Mouse (Mus musculus) neural tube, embryonic 12.5 days (tissue): ENCODE results near the gene Gm4450. TPM values are rescaled to one million over a fixed set of nuclear protein-coding genes. Genes with fewer than 3 reads are reported as not detected.
"Not testable (repeated sequence)": the region's sequence is repeated elsewhere in the genome, so short reads cannot be mapped to it uniquely, and the experiment has no call there.

Experiments used
- ATAC-seq: fragments of 200-750 bp; cut with Nextera tagmentation; 2 replicates; pipeline ENCODE4 v1.8.0; 2017; ENCODE audit warnings: low read depth, mild to moderate bottlenecking, moderate TSS enrichment, moderate library complexity; ENCODE audit not compliant: low FRiP score
- H3K27ac ChIP-seq: fragments of 300-500 bp; sonication (generic); 2 replicates; pipeline ENCODE4 v1.5.1; 2016
- H3K27me3 ChIP-seq: fragments of 300-500 bp; sonication (generic); replicated peaks from 2 replicates; pipeline ENCODE4 v1.6.1; 2016; ENCODE audit warnings: mild to moderate bottlenecking
- H3K36me3 ChIP-seq: fragments of 300-500 bp; sonication (generic); 2 replicates; pipeline ENCODE4 v1.6.1; 2016; ENCODE audit warnings: mild to moderate bottlenecking
- H3K4me1 ChIP-seq: fragments of 300-500 bp; sonication (generic); 2 replicates; pipeline ENCODE4 v1.6.1; 2016
- H3K4me2 ChIP-seq: fragments of 300-500 bp; sonication (generic); replicated peaks from 2 replicates; pipeline ENCODE4 v1.6.1; 2016; ENCODE audit warnings: mild to moderate bottlenecking
- H3K4me3 ChIP-seq: fragments of 300-500 bp; sonication (generic); 2 replicates; pipeline ENCODE4 v1.5.1; 2016
- H3K9ac ChIP-seq: fragments of 300-500 bp; sonication (generic); 2 replicates; pipeline ENCODE4 v1.6.1; 2016; ENCODE audit warnings: mild to moderate bottlenecking
- H3K9me3 ChIP-seq: fragments of 300-500 bp; sonication (generic); 2 replicates; pipeline ENCODE4 v1.6.1; 2016; ENCODE audit warnings: mild to moderate bottlenecking
- WGBS: fragments of 180-500 bp; shearing (Covaris S2); methylation state at CpG from one replicate; pipeline ENCODE4 v1.1.7; 2016; 5-methylcytosine and 5-hydroxymethylcytosine counted together
- polyA plus RNA-seq: library from polyadenylated mRNA; unstranded; fragments of >200 nt; fragmentation: Nextera tagmentation; extraction: Ambion mirVana; gene quantifications from 2 replicates; pipeline ENCODE4 v1.2.1, GENCODE M21; 2016

The Gm4450 gene
- polyA plus RNA-seq = not detected in 2 replicates

- not testable (repeated sequence) for H3K4me1 ChIP-seq, H3K9me3 ChIP-seq, H3K4me3 ChIP-seq, H3K4me2 ChIP-seq, H3K27ac ChIP-seq, H3K27me3 ChIP-seq, H3K9ac ChIP-seq, H3K36me3 ChIP-seq, ATAC-seq
- 100% methylated on average over 1 of the region's 1 CpGs for WGBS
Measured at GRCm38 (mm10) chr3:98457026-98457425, at the start of gene Gm4450. Gene Gm4450 (minus strand): TSS chr3:98457126.

GRCm38 (mm10) chr3:98497401-98497800 is 40.5 kb upstream of the Gm4450 start:
- H3K4me1 ChIP-seq, H3K27ac ChIP-seq, H3K4me2 ChIP-seq, ATAC-seq, H3K9ac ChIP-seq, H3K27me3 ChIP-seq, H3K36me3 ChIP-seq, H3K4me3 ChIP-seq, H3K9me3 ChIP-seq: not testable (repeated sequence)

DNA sequence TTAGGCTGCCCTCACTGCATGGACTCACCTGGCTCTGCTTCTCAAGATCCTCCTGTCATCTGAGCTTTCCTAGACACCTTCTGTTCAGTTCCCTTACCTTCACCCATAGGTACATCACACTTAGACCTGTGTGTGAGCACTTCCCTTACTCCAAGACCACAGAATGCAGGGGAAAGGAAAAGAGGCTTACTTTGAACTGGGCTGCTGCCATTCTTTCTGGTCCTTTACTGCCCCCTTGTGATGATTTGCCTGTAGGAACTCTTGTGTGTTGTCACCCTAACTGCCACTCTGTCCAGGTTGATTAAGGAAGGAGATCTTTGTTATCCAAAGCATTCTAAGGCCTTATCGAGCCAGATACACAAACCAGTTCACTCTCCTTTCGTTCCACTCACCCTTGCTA is 39.8 kb upstream of the Gm4450 start:
- not testable (repeated sequence) for ATAC-seq, H3K9me3 ChIP-seq, H3K9ac ChIP-seq, H3K4me3 ChIP-seq, H3K36me3 ChIP-seq, H3K27me3 ChIP-seq, H3K4me1 ChIP-seq, H3K4me2 ChIP-seq, H3K27ac ChIP-seq
- no CpG with 5 or more reads among the region's 2 CpGs for WGBS

- H3K4me3 ChIP-seq, ATAC-seq, H3K9ac ChIP-seq, H3K4me1 ChIP-seq, H3K9me3 ChIP-seq, H3K27me3 ChIP-seq, H3K27ac ChIP-seq, H3K4me2 ChIP-seq, H3K36me3 ChIP-seq: not testable (repeated sequence)
Measured at GRCm38 (mm10) chr3:98495055-98495454, 38.1 kb upstream of the Gm4450 start.

GRCm38 (mm10) chr3:98494184-98494583 is 37.3 kb upstream of the Gm4450 start:
- not testable (repeated sequence) for H3K27ac ChIP-seq, H3K36me3 ChIP-seq, H3K4me1 ChIP-seq, H3K4me2 ChIP-seq, H3K9me3 ChIP-seq, H3K9ac ChIP-seq, H3K4me3 ChIP-seq, ATAC-seq, H3K27me3 ChIP-seq

GRCm38 (mm10) chr3:98471499-98471898 is 14.6 kb upstream of the Gm4450 start:
- H3K4me1 ChIP-seq, H3K27ac ChIP-seq, H3K4me3 ChIP-seq, H3K9me3 ChIP-seq, H3K4me2 ChIP-seq, ATAC-seq, H3K9ac ChIP-seq, H3K27me3 ChIP-seq, H3K36me3 ChIP-seq: not testable (repeated sequence)

- not testable (repeated sequence) for H3K4me1 ChIP-seq, H3K27me3 ChIP-seq, H3K27ac ChIP-seq, H3K9me3 ChIP-seq, H3K4me2 ChIP-seq, H3K9ac ChIP-seq, H3K36me3 ChIP-seq, ATAC-seq, H3K4me3 ChIP-seq
- WGBS = no CpG with 5 or more reads among the region's 1 CpGs
Measured at GRCm38 (mm10) chr3:98471057-98471456, 14.1 kb upstream of the Gm4450 start.

GRCm38 (mm10) chr3:98469323-98469722 is 12.4 kb upstream of the Gm4450 start:
- H3K9me3 ChIP-seq, H3K9ac ChIP-seq, H3K4me1 ChIP-seq, H3K4me2 ChIP-seq, H3K36me3 ChIP-seq, H3K27me3 ChIP-seq, H3K4me3 ChIP-seq, H3K27ac ChIP-seq, ATAC-seq: not testable (repeated sequence)
- 86% methylated on average over 1 of the region's 2 CpGs for WGBS

- not testable (repeated sequence) for H3K9me3 ChIP-seq, H3K36me3 ChIP-seq, H3K4me2 ChIP-seq, H3K4me1 ChIP-seq, H3K4me3 ChIP-seq, H3K9ac ChIP-seq, H3K27me3 ChIP-seq, H3K27ac ChIP-seq, ATAC-seq
- 74% methylated on average over 5 of the region's 5 CpGs for WGBS
Measured at GRCm38 (mm10) chr3:98453786-98454185, 3.1 kb downstream of the Gm4450 start.

GRCm38 (mm10) chr3:98443924-98444323 is 13.0 kb downstream of the Gm4450 start:
- not testable (repeated sequence) for H3K27ac ChIP-seq, H3K9ac ChIP-seq, H3K36me3 ChIP-seq, H3K4me2 ChIP-seq, H3K4me3 ChIP-seq, ATAC-seq, H3K4me1 ChIP-seq, H3K9me3 ChIP-seq, H3K27me3 ChIP-seq
- 44% methylated on average over 1 of the region's 1 CpGs for WGBS

- not testable (repeated sequence) for H3K27me3 ChIP-seq, H3K4me1 ChIP-seq, H3K4me3 ChIP-seq, H3K36me3 ChIP-seq, H3K9me3 ChIP-seq, H3K9ac ChIP-seq, H3K27ac ChIP-seq, H3K4me2 ChIP-seq
- peak; percentile 66; the same call in 1 of the 2 replicates for ATAC-seq
- WGBS = 10% methylated on average over 3 of the region's 3 CpGs
Measured at GRCm38 (mm10) chr3:98443149-98443779, 13.7 kb downstream of the Gm4450 start.

- not testable (repeated sequence) for H3K9ac ChIP-seq, H3K27ac ChIP-seq, H3K36me3 ChIP-seq, H3K4me2 ChIP-seq, H3K27me3 ChIP-seq, ATAC-seq, H3K9me3 ChIP-seq, H3K4me3 ChIP-seq, H3K4me1 ChIP-seq
- WGBS = 44% methylated on average over 3 of the region's 3 CpGs
Measured at GRCm38 (mm10) chr3:98442245-98442644, 14.7 kb downstream of the Gm4450 start.

DNA sequence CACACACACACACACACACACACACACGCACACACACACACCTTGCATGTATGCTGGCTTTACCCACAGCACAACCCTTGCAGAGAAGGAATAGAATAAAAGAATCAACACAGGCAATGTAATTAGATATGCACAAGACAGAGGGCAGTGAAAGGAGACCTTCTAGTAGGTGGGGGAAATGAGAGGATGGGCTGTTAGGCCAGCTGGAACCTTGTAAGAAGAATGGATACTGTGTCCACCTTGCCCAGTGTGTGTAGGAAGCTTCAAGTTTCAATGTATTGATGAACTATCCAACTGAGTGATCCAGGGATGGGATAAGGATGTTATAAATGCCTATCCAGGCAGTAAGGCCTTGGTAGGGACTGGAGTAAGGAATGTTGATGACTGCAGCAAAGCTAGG is 21.9 kb downstream of the Gm4450 start:
- no peak overlapping the region for H3K4me2 ChIP-seq
- no peaks in the 10 kb centered on the region for H3K36me3 ChIP-seq
- H3K27me3 ChIP-seq = no peaks in the 10 kb centered on the region
- no peak for ATAC-seq
- H3K4me3 ChIP-seq = no peak overlapping the region
- no peak overlapping the region for H3K27ac ChIP-seq
- H3K9ac ChIP-seq = no peak overlapping the region
- no peaks in the 10 kb centered on the region for H3K9me3 ChIP-seq
- WGBS = 80% methylated on average over 1 of the region's 1 CpGs
- no peaks in the 10 kb centered on the region for H3K4me1 ChIP-seq
